Mouse (Mus musculus) ES-E14 (cell line): ENCODE data around the gene Irf9. TPM values are rescaled to one million over a fixed set of nuclear protein-coding genes. Genes with fewer than 3 reads are reported as not detected.

Experiments used
- DNase-seq: peaks from one replicate; pipeline ENCODE4 v3.0.0-alpha.2; 2013; ENCODE audit warnings: low read depth, low spot score
- H3K27ac ChIP-seq: 2 replicates; pipeline ENCODE4 v1.5.1; 2012; ENCODE audit warnings: low read depth, mild to moderate bottlenecking, low read length, moderate library complexity, mixed read lengths; ENCODE audit not compliant: poor library complexity, insufficient read depth, severe bottlenecking
- H3K36me3 ChIP-seq: 2 replicates; pipeline ENCODE4 v1.6.1; 2012; ENCODE audit warnings: mild to moderate bottlenecking, low read length, moderate library complexity, mixed read lengths; ENCODE audit not compliant: control insufficient read depth, poor library complexity, insufficient read depth, severe bottlenecking
- H3K4me1 ChIP-seq, 2 experiments: fragments of 150-350 bp in 1 of 2; sonication (generic) in 1 of 2; 2 replicates each; pipeline ENCODE4 v1.6.1; 2012; ENCODE audit warnings: low read length in 2 of 2, mild to moderate bottlenecking in 1 of 2, mixed read lengths in 1 of 2; ENCODE audit not compliant: control insufficient read depth in 2 of 2, insufficient read depth in 2 of 2, poor library complexity in 1 of 2
- H3K4me3 ChIP-seq, 2 experiments: fragments of 150-350 bp in 1 of 2; sonication (generic) in 1 of 2; 2 replicates each; pipeline ENCODE4 v1.5.1; 2012; ENCODE audit warnings: low read length in 2 of 2, low read depth in 1 of 2, mild to moderate bottlenecking in 1 of 2, mixed read lengths in 1 of 2; ENCODE audit not compliant: insufficient read depth in 1 of 2, poor library complexity in 1 of 2, severe bottlenecking in 1 of 2
- H3K9ac ChIP-seq: 2 replicates; pipeline ENCODE4 v1.6.1; 2012; ENCODE audit warnings: low read depth, mild to moderate bottlenecking, low read length, mixed read lengths; ENCODE audit not compliant: poor library complexity, insufficient read depth, severe bottlenecking
- H3K9me3 ChIP-seq: fragments of 150-350 bp; sonication (generic); 2 replicates; pipeline ENCODE4 v1.6.1; 2012; ENCODE audit warnings: low read depth, mild to moderate bottlenecking, low read length; ENCODE audit not compliant: control insufficient read depth, insufficient read depth
- CHD2 ChIP-seq: IDR thresholded peaks from 2 replicates; pipeline ENCODE4 v1.6.1; 2014; ENCODE audit warnings: mild to moderate bottlenecking, low read depth, low read length, inconsistent platforms
- HCFC1 ChIP-seq: IDR thresholded peaks from 2 replicates; pipeline ENCODE4 v1.6.1; 2012; ENCODE audit warnings: low read length, inconsistent platforms, borderline replicate concordance; ENCODE audit not compliant: insufficient read depth
- MAFK ChIP-seq: IDR thresholded peaks from 2 replicates; pipeline ENCODE4 v1.6.1; 2014; ENCODE audit warnings: mild to moderate bottlenecking, low read depth, low read length, inconsistent platforms; ENCODE audit not compliant: insufficient read depth
- ZC3H11A ChIP-seq: IDR thresholded peaks from 2 replicates; pipeline ENCODE4 v1.6.1; 2012; ENCODE audit warnings: low read depth, mild to moderate bottlenecking, inconsistent platforms, low read length, borderline replicate concordance
- ZNF384 ChIP-seq: IDR thresholded peaks from 2 replicates; pipeline ENCODE4 v1.6.1; 2012; ENCODE audit warnings: low read depth, low read length, inconsistent platforms
- in situ Hi-C, 2 experiments: fragments of 600-800 bp; cut with MboI; formaldehyde crosslinking; loops; one replicate each; pipeline ENCODE4 v1.15.1; 2025; ENCODE audit warnings: low sequenced_read_pairs in 2 of 2, inconsistent platforms in 1 of 2; ENCODE audit not compliant: unreplicated experiment in 2 of 2
- total RNA-seq: library from RNA; depleted of rRNA; stranded (reverse); fragments of 300-350 nt; gene quantifications from 2 replicates; pipeline ENCODE4 v1.2.3, GENCODE M21; 2012

Irf9 gene
- total RNA-seq, 1 experiment: 5.8 TPM

- TF ChIP-seq CHD2 (no peak), HCFC1 (no peak), ZNF384 (no peak), ZC3H11A (no peak), MAFK (no peak)
- Histone ChIP-seq H3K27ac (no peak overlapping the region), H3K4me1 (peaks cover 0 to 3% of the 10 kb centered on the region in 2 experiments; a peak in 1 of 4 replicates), H3K4me3 (peak overlapping the region; percentile 81 to 86), H3K36me3 (peaks cover 23% of the 10 kb centered on the region), H3K9me3 (no peaks in the 10 kb centered on the region), H3K9ac (peak overlapping the region; percentile 85)
- no peak for DNase-seq
- in situ Hi-C loops: loop anchor here in 1 of 2 experiments (5.0 kb wide), 1 partner anchor 50 kb away; the partner anchor contains the start of gene Pck2
Measured at GRCm38 (mm10) chr14:55592226-55592625, 11.1 kb upstream of the Irf9 start.

GRCm38 (mm10) chr14:55596036-55596690 lies 7.2 kb upstream of the Irf9 start:
- TF ChIP-seq CHD2: no peak
- no peak for TF ChIP-seq ZC3H11A
- TF ChIP-seq ZNF384: no peak
- no peak for TF ChIP-seq HCFC1
- TF ChIP-seq MAFK: no peak
- Histone ChIP-seq H3K4me3 (no peak overlapping the region), H3K27ac (no peak overlapping the region), H3K9me3 (no peaks in the 10 kb centered on the region), H3K9ac (no peak overlapping the region), H3K36me3 (peaks cover 37% of the 10 kb centered on the region), H3K4me1 (peaks cover 0 to 3% of the 10 kb centered on the region in 2 experiments; a peak in 2 of 4 replicates)
- in situ Hi-C loops: no loop called here
- DNase-seq: no peak

DNA sequence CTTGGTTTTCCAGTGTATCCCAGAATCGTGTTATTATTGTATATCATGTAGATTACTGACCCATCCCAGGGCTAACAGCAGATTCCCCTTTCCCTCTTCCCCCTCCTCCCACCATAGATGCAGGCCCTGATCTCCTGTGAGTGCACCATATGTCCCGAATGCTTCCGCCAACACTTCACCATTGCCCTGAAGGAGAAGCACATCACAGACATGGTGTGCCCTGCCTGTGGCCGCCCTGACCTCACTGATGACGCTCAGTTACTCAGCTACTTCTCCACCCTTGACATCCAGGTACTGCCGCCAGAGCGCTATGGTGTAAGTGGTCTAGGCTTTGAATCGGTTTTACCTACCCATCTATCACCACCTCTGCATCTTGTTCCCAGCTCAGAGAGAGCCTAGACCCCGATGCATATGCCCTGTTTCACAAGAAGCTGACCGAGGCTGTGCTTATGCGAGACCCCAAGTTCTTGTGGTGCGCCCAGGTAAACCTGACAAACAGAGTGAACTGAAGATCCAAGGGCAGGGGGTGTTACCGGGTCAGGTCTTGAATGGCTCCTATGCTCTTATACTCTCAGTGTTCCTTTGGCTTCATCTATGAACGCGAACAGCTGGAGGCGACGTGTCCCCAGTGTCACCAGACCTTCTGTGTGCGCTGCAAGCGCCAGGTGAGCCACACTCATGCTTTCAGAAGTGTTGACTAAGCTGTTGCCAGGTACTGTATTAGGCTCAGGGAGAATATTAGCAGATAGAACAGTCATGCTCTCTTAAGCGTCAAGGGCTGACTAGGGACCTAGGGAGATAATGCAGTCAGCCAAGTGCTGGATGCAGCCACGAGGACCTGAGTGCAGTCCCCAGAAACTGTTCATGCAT lies 4.6 kb upstream of the Irf9 start:
- H3K27ac ChIP-seq: no peak overlapping the region
- no peak overlapping the region for H3K9ac ChIP-seq
- in situ Hi-C loops: no loop called here

DNA sequence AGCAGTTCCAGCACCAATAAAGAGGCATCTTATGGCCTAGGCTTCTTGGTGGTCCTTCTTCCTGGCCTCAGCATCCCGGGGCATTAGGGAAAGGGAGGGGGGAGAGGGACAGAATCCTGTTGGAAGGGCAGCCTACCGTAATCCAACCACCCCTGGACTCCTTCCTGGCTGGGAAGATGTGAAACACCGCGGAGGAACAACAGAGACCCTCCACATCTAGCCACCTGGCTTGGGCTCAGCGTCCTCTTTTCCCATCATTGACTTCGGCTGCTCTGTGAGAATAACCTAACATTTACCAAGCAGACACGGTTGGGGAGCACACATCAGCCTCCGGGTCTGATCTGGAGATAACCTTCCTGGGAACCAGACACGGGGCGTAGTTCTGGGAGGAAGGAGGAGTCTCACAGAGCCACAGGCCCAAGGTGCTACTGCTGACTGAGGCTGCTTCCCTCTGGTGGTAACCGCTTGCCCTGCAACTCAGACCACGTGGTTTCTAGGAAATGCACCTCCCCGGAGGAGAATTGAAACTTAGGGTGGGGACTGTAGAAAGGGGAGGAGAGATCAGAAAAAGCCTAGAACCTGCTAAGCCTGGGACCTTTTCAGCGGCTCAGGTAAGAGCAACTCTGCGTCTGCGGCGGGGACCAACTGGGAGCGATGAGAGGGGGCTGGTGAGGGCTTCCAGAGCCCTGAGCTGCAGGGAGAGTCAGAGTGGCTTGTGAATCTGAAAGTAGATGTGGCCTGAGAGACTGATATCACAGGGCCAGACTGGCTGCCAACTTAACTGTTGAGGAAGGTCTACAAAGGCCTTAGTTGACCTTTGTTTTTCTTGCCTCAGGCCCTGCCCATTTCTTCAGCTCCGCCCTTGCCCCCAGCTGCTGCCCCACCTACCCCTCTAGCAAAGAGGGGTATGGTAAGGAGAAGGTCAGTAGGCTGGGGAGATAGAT lies 534 bp downstream of the Irf9 start:
- TF ChIP-seq HCFC1 (peak; percentile 57; the same call in 1 of the 2 replicates), ZC3H11A (no peak)
- peak overlapping the region; percentile 69; the same call in 1 of the 2 replicates for H3K9ac ChIP-seq
- H3K27ac ChIP-seq: peak overlapping the region; percentile 96
- H3K4me3 ChIP-seq: peak overlapping the region; percentile 56 to 59
- in situ Hi-C loops: no loop called here
- DNase-seq: peak; percentile 96
- peaks cover 50% of the 10 kb centered on the region for H3K36me3 ChIP-seq
- H3K4me1 ChIP-seq: peaks cover 0 to 15% of the 10 kb centered on the region in 2 experiments; a peak in 2 of 4 replicates
- no peaks in the 10 kb centered on the region for H3K9me3 ChIP-seq

More for the DNA sequence above, 4.6 kb upstream of the Irf9 start:
- no peak for DNase-seq
- Histone ChIP-seq H3K36me3 (peaks cover 52% of the 10 kb centered on the region), H3K4me1 (peaks cover 0 to 10% of the 10 kb centered on the region in 2 experiments; a peak in 2 of 4 replicates), H3K4me3 (no peak overlapping the region), H3K9me3 (no peaks in the 10 kb centered on the region)
- TF ChIP-seq ZNF384 (no peak), MAFK (no peak), HCFC1 (no peak), ZC3H11A (no peak), CHD2 (no peak)
